Mouse (Mus musculus) heart, embryonic 15.5 days (tissue): ENCODE results near the gene Olfr330. TPM values are rescaled to one million over a fixed set of nuclear protein-coding genes. Genes with fewer than 3 reads are reported as not detected.
"Not testable (repeated sequence)": the region's sequence is repeated elsewhere in the genome, so short reads cannot be mapped to it uniquely, and the experiment has no call there.

ENCODE experiments used
- ATAC-seq: fragments of 200-750 bp; cut with Nextera tagmentation; replicated peaks from 2 replicates; pipeline ENCODE4 v1.8.0; 2017; ENCODE audit warnings: low read depth, moderate TSS enrichment; ENCODE audit not compliant: insufficient number of reproducible peaks, insufficient read depth, low FRiP score
- H3K27ac ChIP-seq: fragments of 300-500 bp; sonication (generic); 2 replicates; pipeline ENCODE4 v1.5.1; 2015; ENCODE audit warnings: mild to moderate bottlenecking, inconsistent platforms
- H3K27me3 ChIP-seq: fragments of 300-500 bp; sonication (generic); 2 replicates; pipeline ENCODE4 v1.6.1; 2015; ENCODE audit warnings: inconsistent platforms
- H3K36me3 ChIP-seq: fragments of 300-500 bp; sonication (generic); 2 replicates; pipeline ENCODE4 v1.6.1; 2015; ENCODE audit warnings: mild to moderate bottlenecking, inconsistent platforms
- H3K4me1 ChIP-seq: fragments of 300-500 bp; sonication (generic); replicated peaks from 2 replicates; pipeline ENCODE4 v1.6.1; 2015; ENCODE audit warnings: inconsistent platforms
- H3K4me2 ChIP-seq: fragments of 300-500 bp; sonication (generic); 2 replicates; pipeline ENCODE4 v1.6.1; 2015; ENCODE audit warnings: inconsistent platforms, mild to moderate bottlenecking, moderate library complexity
- H3K4me3 ChIP-seq: fragments of 300-500 bp; sonication (generic); 2 replicates; pipeline ENCODE4 v1.5.1; 2015; ENCODE audit warnings: mild to moderate bottlenecking, inconsistent platforms
- H3K9ac ChIP-seq: fragments of 300-500 bp; sonication (generic); 2 replicates; pipeline ENCODE4 v1.6.1; 2015; ENCODE audit warnings: mild to moderate bottlenecking, inconsistent platforms
- H3K9me3 ChIP-seq: fragments of 300-500 bp; sonication (generic); replicated peaks from 2 replicates; pipeline ENCODE4 v1.6.1; 2016; ENCODE audit warnings: inconsistent platforms
- WGBS: fragments of 180-500 bp; shearing (Covaris S2); methylation state at CpG from one replicate; pipeline ENCODE4 v1.1.7; 2015; ENCODE audit warnings: mixed read lengths; 5-methylcytosine and 5-hydroxymethylcytosine counted together
- polyA plus RNA-seq: library from polyadenylated mRNA; unstranded; fragments of >200 nt; fragmentation: Nextera tagmentation; extraction: Ambion mirVana; gene quantifications from 2 replicates; pipeline ENCODE4 v1.2.1, GENCODE M21; 2015

Gene Olfr330
- 0.11 TPM in 1 of 2 replicates, not detected in the other for polyA plus RNA-seq

- not testable (repeated sequence) for H3K9me3 ChIP-seq, H3K4me3 ChIP-seq, H3K4me2 ChIP-seq, H3K27me3 ChIP-seq, H3K9ac ChIP-seq, H3K27ac ChIP-seq, H3K4me1 ChIP-seq, ATAC-seq, H3K36me3 ChIP-seq
These were observed at the start of gene Olfr330 for GRCm38 (mm10) chr11:58534736-58535135. Olfr330 (minus strand) TSS chr11:58534836.

- ATAC-seq, result no peak
- H3K9me3 ChIP-seq, result no peaks in the 10 kb centered on the region
These were observed 44.0 kb upstream of the Olfr330 start for GRCm38 (mm10) chr11:58578636-58579035.

GRCm38 (mm10) chr11:58577430-58577829 is 42.8 kb upstream of the Olfr330 start, which contains the start of gene Olfr325:
Olfr325 (plus strand) TSS chr11:58577730.
- H3K9me3 ChIP-seq, result no peaks in the 10 kb centered on the region
- no peak within 1 kb of the TSS for H3K4me2 ChIP-seq
- H3K27ac ChIP-seq, result no peak within 1 kb of the TSS
- H3K4me1 ChIP-seq, result no peaks in the 10 kb centered on the region
- ATAC-seq, result no peak
- H3K27me3 ChIP-seq, result no peaks in the 10 kb centered on the region
- 84% methylated on average over 1 of the region's 1 CpGs for WGBS
- H3K9ac ChIP-seq, result no peak within 1 kb of the TSS
- H3K4me3 ChIP-seq, result no peak within 1 kb of the TSS
- no peaks in the 10 kb centered on the region for H3K36me3 ChIP-seq

More at GRCm38 (mm10) chr11:58578636-58579035, 44.0 kb upstream of the Olfr330 start:
- H3K36me3 ChIP-seq, result no peaks in the 10 kb centered on the region
- 61% methylated on average over 8 of the region's 8 CpGs for WGBS
- no peak overlapping the region for H3K27ac ChIP-seq
- H3K4me3 ChIP-seq, result no peak overlapping the region
- no peak overlapping the region for H3K9ac ChIP-seq
- H3K27me3 ChIP-seq, result no peaks in the 10 kb centered on the region
- no peak overlapping the region for H3K4me2 ChIP-seq
- H3K4me1 ChIP-seq, result no peaks in the 10 kb centered on the region

- ATAC-seq, result no peak
- no peaks in the 10 kb centered on the region for H3K4me1 ChIP-seq
- no peaks in the 10 kb centered on the region for H3K27me3 ChIP-seq
- H3K36me3 ChIP-seq, result no peaks in the 10 kb centered on the region
- no peak within 1 kb of the TSS for H3K27ac ChIP-seq
- H3K9me3 ChIP-seq, result no peaks in the 10 kb centered on the region
- H3K4me2 ChIP-seq, result no peak within 1 kb of the TSS
- H3K4me3 ChIP-seq, result no peak within 1 kb of the TSS
- WGBS, result 51% methylated on average over 5 of the region's 5 CpGs
- H3K9ac ChIP-seq, result no peak within 1 kb of the TSS
These were observed 35.8 kb upstream of the Olfr330 start, which contains the start of gene Olfr224 for GRCm38 (mm10) chr11:58570405-58570804. Olfr224 (minus strand) TSS chr11:58570553.

GRCm38 (mm10) chr11:58555536-58555935 is 20.9 kb upstream of the Olfr330 start, which contains the start of gene Olfr328:
Olfr328 (minus strand) TSS chr11:58555636.
- 72% methylated on average over 1 of the region's 1 CpGs for WGBS
- Histone ChIP-seq H3K9ac (no peak within 1 kb of the TSS), H3K4me2 (no peak within 1 kb of the TSS), H3K27ac (no peak within 1 kb of the TSS), H3K36me3 (no peaks in the 10 kb centered on the region), H3K4me3 (no peak within 1 kb of the TSS), H3K4me1 (no peaks in the 10 kb centered on the region), H3K27me3 (no peaks in the 10 kb centered on the region), H3K9me3 (no peaks in the 10 kb centered on the region)
- ATAC-seq, result no peak

GRCm38 (mm10) chr11:58546322-58546721 is 11.7 kb upstream of the Olfr330 start, which contains the start of gene Olfr329-ps:
Olfr329-ps (minus strand) TSS chr11:58546422.
- 71% methylated on average over 5 of the region's 5 CpGs for WGBS
- Histone ChIP-seq H3K4me1 (no peaks in the 10 kb centered on the region), H3K4me2 (no peak within 1 kb of the TSS), H3K4me3 (no peak within 1 kb of the TSS), H3K36me3 (no peaks in the 10 kb centered on the region), H3K27ac (no peak within 1 kb of the TSS), H3K27me3 (no peaks in the 10 kb centered on the region), H3K9ac (no peak within 1 kb of the TSS), H3K9me3 (no peaks in the 10 kb centered on the region)
- no peak for ATAC-seq

- WGBS, result 90% methylated on average over 7 of the region's 9 CpGs
- not testable (repeated sequence) for H3K4me2 ChIP-seq, H3K4me1 ChIP-seq, H3K27me3 ChIP-seq, H3K9me3 ChIP-seq, H3K36me3 ChIP-seq, H3K4me3 ChIP-seq, H3K9ac ChIP-seq, ATAC-seq, H3K27ac ChIP-seq
These were observed 14.9 kb downstream of the Olfr330 start for GRCm38 (mm10) chr11:58519756-58520155.

GRCm38 (mm10) chr11:58518916-58519315 is 15.7 kb downstream of the Olfr330 start:
- not testable (repeated sequence) for H3K36me3 ChIP-seq, H3K9me3 ChIP-seq, H3K27ac ChIP-seq, ATAC-seq, H3K4me2 ChIP-seq, H3K4me1 ChIP-seq, H3K27me3 ChIP-seq, H3K4me3 ChIP-seq, H3K9ac ChIP-seq
- WGBS, result 90% methylated on average over 18 of the region's 18 CpGs

- 76% methylated on average over 19 of the region's 19 CpGs for WGBS
- H3K4me1 ChIP-seq, H3K4me3 ChIP-seq, H3K27me3 ChIP-seq, H3K9ac ChIP-seq, H3K27ac ChIP-seq, H3K36me3 ChIP-seq, H3K9me3 ChIP-seq, ATAC-seq, H3K4me2 ChIP-seq: not testable (repeated sequence)
These were observed 25.6 kb downstream of the Olfr330 start for GRCm38 (mm10) chr11:58509058-58509457.

GRCm38 (mm10) chr11:58502472-58502871 is 32.2 kb downstream of the Olfr330 start, which contains the start of gene Olfr331:
Olfr331 (minus strand) TSS chr11:58502572.
- H3K27ac ChIP-seq, H3K36me3 ChIP-seq, ATAC-seq, H3K27me3 ChIP-seq, H3K4me2 ChIP-seq, H3K9ac ChIP-seq, H3K9me3 ChIP-seq, H3K4me3 ChIP-seq, H3K4me1 ChIP-seq: not testable (repeated sequence)

- Histone ChIP-seq H3K9me3 (no peaks in the 10 kb centered on the region), H3K4me1 (no peaks in the 10 kb centered on the region), H3K4me2 (no peak overlapping the region), H3K4me3 (no peak overlapping the region), H3K27me3 (no peaks in the 10 kb centered on the region), H3K9ac (no peak overlapping the region), H3K36me3 (no peaks in the 10 kb centered on the region), H3K27ac (no peak overlapping the region)
- no peak for ATAC-seq
- WGBS, result 47% methylated on average over 3 of the region's 3 CpGs
These were observed 35.3 kb downstream of the Olfr330 start for GRCm38 (mm10) chr11:58499290-58499689.

GRCm38 (mm10) chr11:58498761-58499160 is 35.9 kb downstream of the Olfr330 start:
- H3K9ac ChIP-seq, result no peak overlapping the region
- no peak overlapping the region for H3K4me2 ChIP-seq
- no peak for ATAC-seq
- no peaks in the 10 kb centered on the region for H3K4me1 ChIP-seq
- no peak overlapping the region for H3K4me3 ChIP-seq
- H3K9me3 ChIP-seq, result no peaks in the 10 kb centered on the region
- H3K27ac ChIP-seq, result no peak overlapping the region
- H3K27me3 ChIP-seq, result no peaks in the 10 kb centered on the region
- H3K36me3 ChIP-seq, result no peaks in the 10 kb centered on the region
- WGBS, result 76% methylated on average over 9 of the region's 9 CpGs
